Mouse (Mus musculus) heart, adult 2 months (tissue): ENCODE measurements at regions not wholly inside any gene's neighbourhood (a gene's known extent, or its start where the extent isn't known, plus 50 kb on each side); places are given as distances from the start of the nearest gene placed in this dataset.

Experiments used
- CTCF ChIP-seq: fragments of 200-600 bp; IDR thresholded peaks from 2 replicates; pipeline ENCODE4 v1.8.1; 2022; ENCODE audit warnings: antibody characterized with exemption, mild to moderate bottlenecking, moderate library complexity
- POLR2A ChIP-seq: fragments of 200-500 bp; IDR thresholded peaks from 2 replicates; pipeline ENCODE4 v1.6.1; 2011; ENCODE audit warnings: mild to moderate bottlenecking, low read depth, low read length, control low read depth; ENCODE audit not compliant: insufficient read depth

- TF ChIP-seq CTCF (no peak), POLR2A (no peak)
Measured at GRCm38 (mm10) chr13:82304227-82304626, 521.4 kb downstream of the Cetn3 start.
